Mouse (Mus musculus) brain, embryonic 14.5 days (tissue): Measurements from ENCODE around the gene Gm16503.
"Not testable (repeated sequence)": the region's sequence is repeated elsewhere in the genome, so short reads cannot be mapped to it uniquely, and the experiment has no call there.

Experiments
- CTCF ChIP-seq: fragments of 200-500 bp; IDR thresholded peaks from 2 replicates; pipeline ENCODE4 v1.5.1; 2012; ENCODE audit warnings: inconsistent platforms, mild to moderate bottlenecking, moderate library complexity, borderline replicate concordance; ENCODE audit not compliant: insufficient read depth, insufficient read length; ENCODE audit errors: extremely low read depth
- POLR2A ChIP-seq: fragments of 200-500 bp; IDR thresholded peaks from 2 replicates; pipeline ENCODE4 v1.6.1; 2012; ENCODE audit warnings: mild to moderate bottlenecking, inconsistent platforms, borderline replicate concordance; ENCODE audit not compliant: poor library complexity, insufficient read depth, insufficient read length, severe bottlenecking; ENCODE audit errors: extremely low read depth

DNA sequence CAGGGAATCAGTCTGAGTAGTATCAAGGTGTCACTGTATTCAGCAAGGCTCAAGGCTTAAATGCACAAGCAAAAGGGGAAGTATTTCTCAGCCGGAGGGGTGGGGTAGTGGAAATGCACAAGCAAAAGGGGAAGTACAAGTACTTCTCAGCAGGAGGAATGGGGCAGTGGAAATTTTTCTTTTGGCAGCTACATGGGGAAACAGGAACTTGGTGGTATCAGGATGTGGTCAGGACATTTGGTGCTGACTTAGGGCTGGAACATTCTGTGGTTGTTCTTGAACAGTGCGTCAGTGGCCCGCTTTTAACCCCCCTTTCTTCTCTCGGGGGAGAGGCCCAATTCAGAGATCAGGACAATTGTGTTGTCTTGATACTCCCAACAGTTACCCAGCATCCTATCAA lies 39.4 kb downstream of the Gm16503 start:
- not testable (repeated sequence) for TF ChIP-seq CTCF, POLR2A
